Mouse (Mus musculus): ENCODE measurements around the gene Lonp2. TPM values are rescaled to one million over a fixed set of nuclear protein-coding genes. Genes with fewer than 3 reads are reported as not detected.
A peak's percentile ranks its signal among the peaks of the same experiment; 100 is the strongest.

The Lonp2 gene
- polyA plus RNA-seq, 1 experiment from 2014 or later: 55.6 TPM

- Histone ChIP-seq H3K4me3 (no peak overlapping the region), H3K4me2 (no peak overlapping the region), H3K4me1 (0 out of 2 replicates have a peak, but pooled peaks cover 8% of the 10 kb centered on the region), H3K9me3 (no peaks in the 10 kb centered on the region), H3K27ac (no peak overlapping the region), H3K27me3 (no peaks in the 10 kb centered on the region), H3K36me3 (peaks cover 30% of the 10 kb centered on the region), H3K9ac (no peak overlapping the region)
- 80% methylated on average over 1 of the region's 1 CpGs for WGBS
- ATAC-seq (ENCODE audit: borderline replicate concordance, extremely low read depth, low FRiP score, low TSS enrichment): no peak
Observed at GRCm38 (mm10) chr8:86719368-86719767, 95.5 kb downstream of the Lonp2 start.

- WGBS: 85% methylated on average over 6 of the region's 6 CpGs
- peaks cover 27% of the 10 kb centered on the region for H3K36me3 ChIP-seq
- no peak overlapping the region for H3K4me2 ChIP-seq
Observed at GRCm38 (mm10) chr8:86720756-86721459, 97.1 kb downstream of the Lonp2 start.

DNA sequence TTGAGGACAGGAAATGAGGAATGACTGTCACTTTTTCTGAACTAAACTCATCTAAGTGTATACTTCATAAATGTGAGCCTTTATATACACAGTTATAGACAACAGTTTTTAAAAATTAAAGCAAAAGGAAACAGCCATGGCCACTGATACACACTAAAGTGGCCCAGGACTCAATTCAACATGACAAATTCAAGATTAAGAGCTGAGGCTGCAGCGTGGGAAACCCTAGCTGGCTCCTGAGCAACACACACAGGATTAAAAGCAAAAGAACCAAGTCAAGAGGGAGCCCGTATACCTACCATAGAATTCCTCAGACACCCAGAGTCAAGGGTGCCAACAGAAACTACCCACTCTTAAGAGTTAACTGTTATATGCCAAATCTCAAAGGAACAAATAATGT is 97.6 kb downstream of the Lonp2 start:
- no peak overlapping the region for H3K4me2 ChIP-seq
- H3K27ac ChIP-seq: no peak overlapping the region
- H3K4me3 ChIP-seq: no peak overlapping the region
- no peak for ATAC-seq (ENCODE audit: borderline replicate concordance, extremely low read depth, low FRiP score, low TSS enrichment)
- 77% methylated on average over 2 of the region's 2 CpGs for WGBS
- H3K36me3 ChIP-seq: peaks cover 23% of the 10 kb centered on the region
- no peak overlapping the region for H3K9ac ChIP-seq
- no peaks in the 10 kb centered on the region for H3K9me3 ChIP-seq
- 0 out of 2 replicates have a peak, but pooled peaks cover 8% of the 10 kb centered on the region for H3K4me1 ChIP-seq
- no peaks in the 10 kb centered on the region for H3K27me3 ChIP-seq

More at GRCm38 (mm10) chr8:86720756-86721459, 97.1 kb downstream of the Lonp2 start:
- Histone ChIP-seq H3K4me3 (no peak overlapping the region), H3K27ac (no peak overlapping the region), H3K9ac (no peak overlapping the region), H3K4me1 (0 out of 2 replicates have a peak, but pooled peaks cover 8% of the 10 kb centered on the region), H3K9me3 (no peaks in the 10 kb centered on the region), H3K27me3 (no peaks in the 10 kb centered on the region)
- ATAC-seq (ENCODE audit: borderline replicate concordance, extremely low read depth, low FRiP score, low TSS enrichment): no peak

DNA sequence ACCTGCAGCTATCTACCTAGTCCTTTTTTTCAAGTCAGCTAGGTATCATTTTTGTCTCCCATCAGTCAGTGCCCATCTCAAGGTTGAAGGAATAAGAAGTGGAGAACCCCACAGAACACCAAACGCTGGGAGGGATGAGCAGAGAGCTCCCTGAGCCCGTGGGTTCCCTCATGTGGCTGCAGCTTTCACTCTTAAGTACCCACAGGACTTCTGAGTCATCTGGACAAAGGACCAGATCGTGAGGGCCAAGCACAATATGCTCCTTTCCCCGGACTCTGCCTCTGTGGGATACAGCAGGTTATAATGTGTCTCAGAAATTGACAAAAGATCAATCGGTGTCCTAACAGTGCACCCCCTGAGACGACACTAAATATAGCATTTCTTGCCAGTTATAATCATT is 103.1 kb downstream of the Lonp2 start:
- 74% methylated on average over 6 of the region's 6 CpGs for WGBS
- Histone ChIP-seq H3K27me3 (no peaks in the 10 kb centered on the region), H3K9ac (no peak overlapping the region), H3K36me3 (peaks cover 9% of the 10 kb centered on the region; the same call in 1 of the 2 replicates), H3K4me2 (no peak overlapping the region), H3K9me3 (no peaks in the 10 kb centered on the region), H3K4me3 (no peak overlapping the region), H3K27ac (no peak overlapping the region), H3K4me1 (peaks cover 29% of the 10 kb centered on the region)
- no peak for ATAC-seq (ENCODE audit: borderline replicate concordance, extremely low read depth, low FRiP score, low TSS enrichment)

GRCm38 (mm10) chr8:86728224-86728950 is 104.5 kb downstream of the Lonp2 start:
- Histone ChIP-seq H3K27me3 (no peaks in the 10 kb centered on the region), H3K4me1 (peaks cover 29% of the 10 kb centered on the region), H3K9me3 (no peaks in the 10 kb centered on the region), H3K27ac (peak overlapping the region; percentile 37; the same call in 1 of the 2 replicates), H3K9ac (no peak overlapping the region), H3K4me3 (no peak overlapping the region), H3K4me2 (no peak overlapping the region), H3K36me3 (peaks cover 6% of the 10 kb centered on the region; the same call in 1 of the 2 replicates)
- peak; percentile 78 for ATAC-seq (ENCODE audit: borderline replicate concordance, extremely low read depth, low FRiP score, low TSS enrichment)
- WGBS: 47% methylated on average over 19 of the region's 19 CpGs

GRCm38 (mm10) chr8:86730303-86730702 is 106.5 kb downstream of the Lonp2 start:
- H3K4me3 ChIP-seq: no peak overlapping the region
- H3K4me2 ChIP-seq: no peak overlapping the region
- H3K9me3 ChIP-seq: no peaks in the 10 kb centered on the region
- H3K36me3 ChIP-seq: 0 out of 2 replicates have a peak, but pooled peaks cover 3% of the 10 kb centered on the region
- 29% methylated on average over 3 of the region's 3 CpGs for WGBS
- H3K9ac ChIP-seq: no peak overlapping the region
- peaks cover 34% of the 10 kb centered on the region for H3K4me1 ChIP-seq
- H3K27me3 ChIP-seq: no peaks in the 10 kb centered on the region
- ATAC-seq (ENCODE audit: borderline replicate concordance, extremely low read depth, low FRiP score, low TSS enrichment): no peak
- no peak overlapping the region for H3K27ac ChIP-seq

- H3K9ac ChIP-seq: no peak overlapping the region
- no peaks in the 10 kb centered on the region for H3K9me3 ChIP-seq
- no peak overlapping the region for H3K4me3 ChIP-seq
- H3K4me1 ChIP-seq: peaks cover 40% of the 10 kb centered on the region
- 0 out of 2 replicates have a peak, but pooled peaks cover 3% of the 10 kb centered on the region for H3K36me3 ChIP-seq
- H3K27me3 ChIP-seq: no peaks in the 10 kb centered on the region
- no peak overlapping the region for H3K27ac ChIP-seq
- no peak overlapping the region for H3K4me2 ChIP-seq
- ATAC-seq (ENCODE audit: borderline replicate concordance, extremely low read depth, low FRiP score, low TSS enrichment): no peak
- WGBS: 67% methylated on average over 1 of the region's 1 CpGs
Observed at GRCm38 (mm10) chr8:86730860-86731259, 107.0 kb downstream of the Lonp2 start.

GRCm38 (mm10) chr8:86734171-86734570 is 110.3 kb downstream of the Lonp2 start:
- no peak overlapping the region for H3K27ac ChIP-seq
- H3K4me1 ChIP-seq: peaks cover 38% of the 10 kb centered on the region
- no peak overlapping the region for H3K4me2 ChIP-seq
- H3K9ac ChIP-seq: no peak overlapping the region
- H3K4me3 ChIP-seq: no peak overlapping the region
- H3K27me3 ChIP-seq: no peaks in the 10 kb centered on the region
- H3K9me3 ChIP-seq: no peaks in the 10 kb centered on the region
- no peak for ATAC-seq (ENCODE audit: borderline replicate concordance, extremely low read depth, low FRiP score, low TSS enrichment)
- WGBS: 79% methylated on average over 4 of the region's 4 CpGs
- no peaks in the 10 kb centered on the region for H3K36me3 ChIP-seq

- H3K4me1 ChIP-seq: peaks cover 38% of the 10 kb centered on the region
- no peak overlapping the region for H3K4me2 ChIP-seq
- no peaks in the 10 kb centered on the region for H3K36me3 ChIP-seq
- WGBS: 76% methylated on average over 1 of the region's 1 CpGs
- no peak for ATAC-seq (ENCODE audit: borderline replicate concordance, extremely low read depth, low FRiP score, low TSS enrichment)
- H3K27ac ChIP-seq: no peak overlapping the region
- H3K27me3 ChIP-seq: no peaks in the 10 kb centered on the region
- H3K4me3 ChIP-seq: no peak overlapping the region
- no peak overlapping the region for H3K9ac ChIP-seq
- no peaks in the 10 kb centered on the region for H3K9me3 ChIP-seq
Observed at GRCm38 (mm10) chr8:86734954-86735353, 111.1 kb downstream of the Lonp2 start.

DNA sequence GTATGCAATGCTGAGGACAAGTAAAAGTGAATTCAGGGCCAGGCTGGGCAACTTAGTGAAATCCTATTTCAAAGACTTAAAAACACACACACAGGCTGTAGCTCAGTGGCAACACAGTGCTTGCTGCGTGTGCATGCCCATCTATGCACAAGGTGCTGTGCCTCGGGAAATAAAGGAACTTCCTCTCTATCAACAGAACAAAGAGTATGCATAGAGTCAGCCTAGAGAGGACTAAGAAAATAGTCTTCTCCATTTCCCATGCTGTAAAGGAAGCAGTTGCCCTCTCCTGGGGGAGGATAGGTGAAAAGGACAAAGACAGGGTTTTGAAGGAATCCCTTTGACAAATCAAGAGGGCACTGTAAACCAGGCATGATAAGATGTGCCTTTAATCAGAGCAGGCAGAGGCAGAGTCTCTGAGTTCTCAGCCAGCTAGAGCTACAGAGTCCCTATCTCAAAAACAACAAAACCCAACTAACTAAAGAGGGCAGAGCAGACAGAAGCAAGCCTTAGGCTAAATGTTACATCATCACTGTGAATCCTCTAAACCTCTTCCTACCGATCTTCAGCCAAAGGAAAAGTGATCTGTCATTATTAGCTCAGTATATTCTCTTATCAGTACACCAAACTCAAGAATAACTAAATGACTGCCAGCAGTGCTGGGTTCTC is 111.7 kb downstream of the Lonp2 start:
- Histone ChIP-seq H3K36me3 (no peaks in the 10 kb centered on the region), H3K27ac (no peak overlapping the region), H3K9me3 (no peaks in the 10 kb centered on the region), H3K4me2 (no peak overlapping the region), H3K4me3 (no peak overlapping the region), H3K9ac (no peak overlapping the region), H3K27me3 (no peaks in the 10 kb centered on the region), H3K4me1 (peaks cover 34% of the 10 kb centered on the region)
- 33% methylated on average over 3 of the region's 3 CpGs for WGBS
- ATAC-seq (ENCODE audit: borderline replicate concordance, extremely low read depth, low FRiP score, low TSS enrichment): no peak

GRCm38 (mm10) chr8:86740899-86741298 is 117.1 kb downstream of the Lonp2 start:
- H3K36me3 ChIP-seq: no peaks in the 10 kb centered on the region
- peaks cover 38% of the 10 kb centered on the region for H3K4me1 ChIP-seq
- no peak overlapping the region for H3K27ac ChIP-seq
- H3K9ac ChIP-seq: no peak overlapping the region
- no peaks in the 10 kb centered on the region for H3K27me3 ChIP-seq
- H3K4me3 ChIP-seq: no peak overlapping the region
- no peak overlapping the region for H3K4me2 ChIP-seq
- no peaks in the 10 kb centered on the region for H3K9me3 ChIP-seq
- ATAC-seq (ENCODE audit: borderline replicate concordance, extremely low read depth, low FRiP score, low TSS enrichment): no peak

- no peak overlapping the region for H3K4me3 ChIP-seq
Observed at GRCm38 (mm10) chr8:86741627-86742026, 117.8 kb downstream of the Lonp2 start.

More at GRCm38 (mm10) chr8:86741627-86742026, 117.8 kb downstream of the Lonp2 start:
- Histone ChIP-seq H3K9me3 (no peaks in the 10 kb centered on the region), H3K4me1 (peaks cover 37% of the 10 kb centered on the region), H3K36me3 (no peaks in the 10 kb centered on the region), H3K27ac (no peak overlapping the region), H3K9ac (no peak overlapping the region), H3K4me2 (no peak overlapping the region), H3K27me3 (no peaks in the 10 kb centered on the region)
- ATAC-seq (ENCODE audit: borderline replicate concordance, extremely low read depth, low FRiP score, low TSS enrichment): no peak

Data from lung, embryonic 15.5 days (tissue).